Mouse (Mus musculus): ENCODE results near the gene Zfyve21.

DNA sequence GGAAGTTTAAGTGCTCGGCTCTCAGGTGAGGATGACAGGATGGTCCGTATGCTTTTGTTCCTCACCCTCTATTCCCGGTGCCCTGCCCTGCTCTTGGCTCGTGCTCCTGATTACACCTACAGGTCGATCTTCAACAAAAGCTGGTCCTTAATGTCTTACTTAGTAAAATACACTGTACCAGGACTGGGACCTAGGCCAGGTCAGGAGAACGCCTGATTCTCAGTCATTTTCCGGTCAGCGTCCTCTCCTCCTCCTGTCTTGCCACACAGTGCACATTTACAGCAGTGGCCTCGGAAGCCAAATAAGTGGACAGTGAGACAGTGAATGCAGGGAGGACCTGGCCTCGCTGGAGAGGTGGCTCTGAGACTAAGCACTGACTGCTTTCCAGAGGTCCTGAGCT is 43.3 kb upstream of the Zfyve21 start:
- TF ChIP-seq EP300 (IDR thresholded peaks at IDR 0.05; ENCODE audit: low read depth): no peak
- no peak for TF ChIP-seq CTCF (IDR thresholded peaks at IDR 0.05; ENCODE audit: low read depth)

Measured in liver, postnatal 0 days (tissue).